Mouse (Mus musculus) liver, embryonic 14.5 days (tissue): ENCODE results near the gene Slc16a11.

Experiments
- CTCF ChIP-seq: IDR thresholded peaks from 2 replicates; pipeline ENCODE4 v1.5.1; 2016; ENCODE audit warnings: antibody characterized with exemption, low read depth, control low read depth
- EP300 ChIP-seq: IDR thresholded peaks from 2 replicates; pipeline ENCODE4 v1.6.1; 2016; ENCODE audit warnings: antibody characterized with exemption, low read depth

- no peak for TF ChIP-seq CTCF
- TF ChIP-seq EP300: peak; percentile 45; the same call in 1 of the 2 replicates
Measured at GRCm38 (mm10) chr11:70239541-70240279, 27.2 kb downstream of the Slc16a11 start, which contains the start of the genes Gm21988 and Rnasek.
